ENCODE assay signal across 9 mouse cellular contexts in the genomic region with DNA sequence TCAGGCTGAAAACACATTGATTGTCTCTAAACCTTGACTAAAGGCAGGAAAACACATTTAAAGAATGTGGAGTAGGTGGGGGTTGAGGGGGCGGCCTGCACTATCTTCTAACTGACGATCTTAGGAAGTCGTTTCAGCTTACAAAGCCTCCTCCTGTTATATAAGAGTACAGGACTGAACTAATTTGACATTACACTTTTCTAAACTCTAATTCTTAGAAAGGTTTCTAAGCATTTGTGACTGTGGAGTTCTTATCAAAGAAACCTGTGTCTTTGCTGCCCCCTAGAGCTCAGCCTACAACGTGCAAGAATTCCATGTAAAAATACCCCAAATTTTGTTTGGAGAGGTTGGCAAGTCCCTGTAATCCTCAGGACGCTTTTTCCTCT. TPM values are rescaled to one million over a fixed set of nuclear protein-coding genes. Genes with fewer than 3 reads are reported as not detected.
DNase-seq lines count a peak whose midpoint lies in the region; ATAC-seq and TF ChIP-seq lines count a peak whose summit lies in the region.
"Had no signal": no experiment of that assay in that cellular context is flagged by ENCODE, and none has a peak within 500 bp of the region (broad histone marks: within the 10 kb centered on the region; RNA-seq: fewer than 3 reads in every experiment).

No protein-coding gene starts in this region.

- H3K27ac ChIP-seq in forebrain, postnatal 0 days (ENCODE audit: low read depth, low read length), result no peak overlapping the region
- H3K27ac ChIP-seq in hindbrain, embryonic 16.5 days (ENCODE audit: low read depth, low read length), result no peak overlapping the region

- H3K9me3 ChIP-seq in forebrain, postnatal 0 days (ENCODE audit: low read length), result no peaks in the 10 kb centered on the region
- no peaks in the 10 kb centered on the region for H3K9me3 ChIP-seq in hindbrain, embryonic 16.5 days (ENCODE audit: control insufficient read depth, low read length)

- peak; percentile 63 for TF ChIP-seq CTCF in forebrain, postnatal 0 days (IDR thresholded peaks at IDR 0.05; ENCODE audit: low read depth)

- no peaks in the 10 kb centered on the region for H3K4me1 ChIP-seq in forebrain, postnatal 0 days (ENCODE audit: insufficient read depth)
- H3K4me1 ChIP-seq in hindbrain, embryonic 16.5 days (ENCODE audit: control insufficient read depth, insufficient read depth, low read depth, low read length), result no peaks in the 10 kb centered on the region

- peak; percentile 79 for DNase-seq in NIH3T3 (ENCODE audit: low read depth)
- peak; percentile 23 to 25 for DNase-seq in cerebellum, adult 18-20 months
- peak; percentile 81 for DNase-seq in forebrain, postnatal 0 days
- peak; percentile 47 to 76 for DNase-seq in layer of hippocampus, postnatal 14 days (ENCODE audit: low spot score in 2 of 2)
- peak; percentile 69 for DNase-seq in lung, postnatal 10 days
- peak; percentile 66 for DNase-seq in right cerebral cortex, postnatal 14 days
- no peak for DNase-seq in thymus, postnatal 36 days

- H3K9ac ChIP-seq in forebrain, postnatal 0 days, result no peak overlapping the region
- no peak overlapping the region for H3K9ac ChIP-seq in hindbrain, embryonic 16.5 days (ENCODE audit: low read depth, low read length)

- H3K4me2 ChIP-seq in forebrain, postnatal 0 days (ENCODE audit: low read depth), result peak overlapping the region; percentile 39
- H3K4me2 ChIP-seq in hindbrain, embryonic 16.5 days (ENCODE audit: low read length), result peak overlapping the region; percentile 46

- 9% methylated on average over 5 of the region's 5 CpGs for WGBS in forebrain, postnatal 0 days
- WGBS in hindbrain, embryonic 16.5 days, result 9% methylated on average over 5 of the region's 5 CpGs

- ATAC-seq in forebrain, postnatal 0 days, result peak; percentile 86
- peak; percentile 76 for ATAC-seq in hindbrain, embryonic 16.5 days

- H3K4me3 ChIP-seq in forebrain, postnatal 0 days (ENCODE audit: low read depth, low read length), result no peak overlapping the region
- peak overlapping the region; percentile 14; the same call in 1 of the 2 replicates for H3K4me3 ChIP-seq in hindbrain, embryonic 16.5 days (ENCODE audit: low read length)

- H3K36me3 ChIP-seq in forebrain, postnatal 0 days (ENCODE audit: insufficient read depth), result no peaks in the 10 kb centered on the region
- H3K36me3 ChIP-seq in hindbrain, embryonic 16.5 days (ENCODE audit: control insufficient read depth, insufficient read depth, low read length), result no peaks in the 10 kb centered on the region

- H3K27me3 ChIP-seq in forebrain, postnatal 0 days (ENCODE audit: insufficient read depth, low read length), result no peaks in the 10 kb centered on the region
- H3K27me3 ChIP-seq in hindbrain, embryonic 16.5 days (replicated peaks; ENCODE audit: control insufficient read depth, insufficient read depth, low read length), result peaks cover 5% of the 10 kb centered on the region

RNA-seq across cellular contexts. Expression of gene Nkx2-9, which starts 24.1 kb away (rescaled TPM):
- total RNA-seq in forebrain, postnatal 0 days (2014; rRNA removed), result not detected in 2 replicates
- polyA plus RNA-seq in forebrain, postnatal 0 days (2015; fragmentation: Nextera tagmentation; extraction: Ambion mirVana), result not detected in 2 replicates
- not detected in 2 replicates for polyA plus RNA-seq in hindbrain, embryonic 16.5 days (2015; fragmentation: Nextera tagmentation; extraction: Ambion mirVana)
- not detected for total RNA-seq in layer of hippocampus, postnatal 14 days (2021)
- total RNA-seq: gastrocnemius, postnatal 4 days had no signal

RNA-seq across cellular contexts. Expression of gene Pax9, which starts 54.4 kb away (rescaled TPM):
- total RNA-seq in forebrain, postnatal 0 days (2014; rRNA removed), result 0.38 TPM in 1 of 2 replicates, not detected in the other
- polyA plus RNA-seq in forebrain, postnatal 0 days (2015; fragmentation: Nextera tagmentation; extraction: Ambion mirVana), result not detected in 2 replicates
- polyA plus RNA-seq in hindbrain, embryonic 16.5 days (2015; fragmentation: Nextera tagmentation; extraction: Ambion mirVana), result 0.04 TPM in 1 of 2 replicates, not detected in the other
- not detected for total RNA-seq in layer of hippocampus, postnatal 14 days (2021)

Comparison
In these comparisons a context has a peak if more than half of its experiments do, and no peak if none do; other contexts are left out.
1. DNase-seq: peak in NIH3T3 (single experiment), cerebellum, adult 18-20 months (2 of 2), forebrain, postnatal 0 days (single experiment), layer of hippocampus, postnatal 14 days (2 of 2), lung, postnatal 10 days (single experiment) and right cerebral cortex, postnatal 14 days (single experiment); none in thymus, postnatal 36 days (0 of 2).